Mouse (Mus musculus) gastrocnemius, postnatal 14 days (tissue): ENCODE measurements around the gene Paip2b. TPM values are rescaled to one million over a fixed set of nuclear protein-coding genes. Genes with fewer than 3 reads are reported as not detected.
"Not testable (repeated sequence)": the region's sequence is repeated elsewhere in the genome, so short reads cannot be mapped to it uniquely, and the experiment has no call there.

Source experiments
- DNase-seq: peaks from one replicate; pipeline ENCODE4 v3.0.0; 2021; ENCODE audit warnings: mixed read lengths
- intact Hi-C: fragments of 180-260 bp; cut with DNase I; formaldehyde crosslinking; loops from one replicate; pipeline ENCODE4 v1.15.1; 2025; ENCODE audit warnings: low total_unique reads
- total RNA-seq, 2 experiments: library from RNA; stranded (reverse); gene quantifications; 2 replicates each; pipeline ENCODE4 v1.2.3; 2021

The Paip2b gene
- total RNA-seq, 2 experiments from 2014 or later: 32.4 to 47.7 TPM

DNA sequence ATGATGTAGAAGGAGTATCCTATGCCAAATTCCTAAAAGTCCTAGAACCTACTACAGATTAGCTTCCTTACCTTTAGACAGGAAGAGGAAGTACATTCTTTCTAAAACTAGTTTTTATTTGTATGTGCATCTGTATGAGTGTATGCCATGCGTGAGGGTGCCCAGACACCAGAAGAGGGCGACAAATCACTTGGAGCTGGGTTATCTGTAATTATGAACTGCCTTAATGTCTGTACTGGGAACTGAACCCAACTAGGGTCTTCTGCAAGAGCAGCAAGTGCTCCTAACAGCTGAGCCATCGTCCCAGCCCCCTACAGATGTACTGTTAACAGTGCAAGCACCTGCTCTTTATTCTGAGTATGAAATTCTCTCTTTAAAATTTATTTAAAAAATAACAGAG lies 15.7 kb downstream of the Paip2b start:
- no peak for DNase-seq
- intact Hi-C loops: no loop called here

DNA sequence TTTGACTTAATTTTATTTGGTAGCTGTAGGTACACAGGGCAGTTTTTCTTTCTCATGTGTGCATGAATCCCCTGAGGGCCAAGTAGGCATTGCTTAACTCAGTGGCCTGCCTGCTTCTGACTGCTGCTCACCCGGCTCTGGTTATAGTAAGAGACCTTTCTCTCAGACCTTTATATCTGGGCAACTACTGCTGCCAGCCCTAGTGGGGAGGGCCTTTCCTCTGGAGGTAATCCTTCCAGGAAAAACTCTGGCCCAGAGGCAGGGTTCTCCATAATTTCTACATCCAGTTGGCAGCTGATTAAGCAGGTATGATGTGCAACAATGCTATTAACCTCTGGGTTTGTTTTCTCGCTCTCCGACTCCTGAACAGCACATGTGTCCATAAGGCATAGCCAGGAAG lies 28.7 kb downstream of the Paip2b start:
- intact Hi-C loops: no loop called here
- no peak for DNase-seq

DNA sequence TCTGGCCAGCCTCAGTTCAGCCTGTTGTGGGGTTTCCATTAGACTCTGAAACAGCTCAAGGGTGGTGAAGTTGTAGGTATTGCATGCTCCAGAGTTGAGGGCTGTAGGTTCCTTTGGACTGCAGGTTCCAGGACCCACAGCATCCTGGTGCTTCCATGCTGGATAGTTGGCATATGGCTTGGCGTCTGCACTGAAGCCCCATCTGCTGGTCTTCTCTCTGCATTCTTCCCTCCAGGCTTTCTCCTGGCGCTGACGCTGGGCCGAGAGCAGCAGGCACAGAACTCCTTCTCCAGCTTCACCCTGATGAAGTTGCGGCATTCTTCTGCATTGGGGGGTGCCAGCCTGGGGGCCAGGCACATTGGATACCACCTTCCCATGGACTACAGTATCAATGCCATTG lies 29.5 kb downstream of the Paip2b start:
- no peak for DNase-seq
- intact Hi-C loops: no loop called here

DNA sequence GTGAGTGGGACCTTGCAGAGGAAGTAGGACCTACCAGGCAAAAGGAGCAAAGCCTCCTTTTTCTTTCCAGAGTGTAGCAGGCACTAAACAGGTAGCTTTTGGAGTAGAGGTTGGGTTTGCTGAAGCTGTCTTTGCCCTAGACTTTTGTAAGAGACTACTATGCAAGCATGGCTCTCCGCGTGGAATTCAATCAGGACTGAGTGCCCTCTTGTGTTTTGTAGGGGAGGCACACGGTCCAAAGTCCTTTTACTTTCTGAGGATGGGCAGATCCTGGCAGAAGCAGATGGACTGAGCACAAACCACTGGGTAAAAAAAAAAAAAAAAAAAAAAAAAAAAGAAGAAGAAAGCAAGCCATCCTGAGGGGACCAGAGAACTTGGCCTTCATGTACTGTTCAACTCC lies 34.9 kb downstream of the Paip2b start:
- intact Hi-C loops: no loop called here
- no peak for DNase-seq

DNA sequence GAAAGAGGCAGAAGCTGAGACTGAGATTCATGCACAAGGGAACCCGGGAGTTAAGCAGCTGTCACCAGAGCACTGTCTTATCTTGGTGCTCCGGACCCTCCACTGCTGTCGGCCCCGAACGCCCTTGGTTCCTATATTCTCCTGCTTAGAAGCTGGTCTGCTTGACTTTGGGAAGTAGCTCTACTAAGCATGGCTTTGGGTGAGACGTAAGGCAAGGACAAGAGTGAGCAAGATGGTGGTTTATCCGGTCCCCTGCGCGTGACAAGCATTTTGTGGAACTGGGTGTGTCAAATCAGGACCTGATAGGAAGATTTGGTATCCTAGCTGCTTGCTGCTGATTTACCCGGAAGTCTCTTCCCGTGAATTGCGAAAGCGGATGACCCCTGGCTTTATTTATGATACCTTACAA lies 36.0 kb downstream of the Paip2b start:
- intact Hi-C loops: no loop called here
- no peak for DNase-seq

DNA sequence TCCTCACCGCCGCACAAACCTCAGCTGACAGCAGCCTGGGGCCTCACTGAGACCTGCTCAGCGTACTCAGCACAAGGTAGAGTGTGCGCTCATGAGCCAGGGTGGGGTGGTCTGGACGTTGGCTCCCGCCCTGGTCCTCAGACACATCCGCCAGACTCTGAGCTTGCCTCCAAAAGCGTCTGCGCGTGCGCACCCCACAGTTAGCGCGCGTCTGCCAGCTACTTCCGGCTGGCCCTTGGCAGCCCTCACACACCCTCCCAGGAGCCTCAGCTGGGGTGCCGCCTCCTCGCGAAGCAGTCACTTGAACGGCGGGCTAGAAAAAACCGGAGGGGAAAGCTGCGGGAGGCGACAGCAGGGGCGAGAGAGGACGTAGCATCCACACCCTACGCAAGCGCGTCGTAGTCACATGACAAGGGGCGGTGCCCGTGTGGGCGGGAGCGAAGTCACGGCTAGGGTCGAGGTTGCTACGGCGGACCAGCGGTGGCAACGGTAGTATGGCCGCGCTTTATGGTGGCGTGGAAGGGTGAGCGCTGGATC lies 36.7 kb downstream of the Paip2b start, which contains the start of gene Nagk:
TSS of gene Nagk (plus strand) at position 223 of the 537 bp plus-strand sequence.
- peak; percentile 92 for DNase-seq
- intact Hi-C loops: no loop called here

DNA sequence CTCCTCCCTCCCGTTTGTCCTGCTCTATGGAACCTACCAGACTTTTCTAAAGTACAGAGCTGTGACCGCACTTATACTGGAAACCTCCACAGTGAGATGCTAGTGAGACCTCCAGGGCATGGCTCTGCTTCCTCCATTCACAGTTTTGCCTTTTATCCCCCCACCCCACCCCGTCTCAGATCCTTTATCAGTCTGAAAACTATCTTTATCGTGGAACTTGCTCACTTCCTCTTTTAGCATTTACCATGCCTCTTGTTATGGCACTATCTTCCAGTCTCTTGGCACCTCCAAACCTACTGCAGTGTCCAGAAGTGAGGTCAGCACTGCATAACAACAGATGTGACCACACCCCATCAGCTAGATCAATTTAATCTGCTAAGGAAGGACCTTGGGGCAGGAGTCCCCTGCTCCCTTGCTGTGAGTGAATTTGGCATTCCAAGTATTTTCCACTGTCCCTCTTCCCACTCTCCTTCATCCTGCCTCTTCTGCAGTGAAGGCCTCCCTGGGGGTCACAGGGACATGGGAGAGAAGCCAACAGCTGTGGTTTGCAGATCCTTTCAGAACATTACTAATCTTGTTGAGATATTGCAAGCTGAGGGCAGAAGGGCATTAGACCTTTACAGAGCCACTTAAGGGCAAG lies 40.2 kb downstream of the Paip2b start:
- intact Hi-C loops: no loop called here
- DNase-seq: no peak

DNA sequence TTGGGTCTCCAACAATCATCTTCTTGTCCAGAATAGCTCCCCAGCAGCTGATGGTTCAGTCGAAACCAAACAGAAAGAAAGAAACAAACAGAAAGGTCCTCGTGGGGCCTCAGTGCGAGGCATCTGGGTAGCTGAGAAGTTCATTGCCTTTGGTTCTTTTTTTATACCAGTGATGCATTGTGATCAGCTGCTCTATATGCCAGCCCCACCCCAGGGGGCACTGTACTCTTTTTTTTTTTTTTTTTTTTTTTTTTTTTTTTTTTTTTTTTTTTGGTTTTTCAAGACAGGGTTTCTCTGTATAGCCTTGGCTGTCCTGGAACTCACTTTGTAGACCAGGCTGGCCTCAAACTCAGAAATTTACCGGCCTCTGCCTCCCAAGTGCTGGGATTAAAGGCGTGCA lies 41.0 kb downstream of the Paip2b start:
- intact Hi-C loops, DNase-seq: not testable (repeated sequence)

DNA sequence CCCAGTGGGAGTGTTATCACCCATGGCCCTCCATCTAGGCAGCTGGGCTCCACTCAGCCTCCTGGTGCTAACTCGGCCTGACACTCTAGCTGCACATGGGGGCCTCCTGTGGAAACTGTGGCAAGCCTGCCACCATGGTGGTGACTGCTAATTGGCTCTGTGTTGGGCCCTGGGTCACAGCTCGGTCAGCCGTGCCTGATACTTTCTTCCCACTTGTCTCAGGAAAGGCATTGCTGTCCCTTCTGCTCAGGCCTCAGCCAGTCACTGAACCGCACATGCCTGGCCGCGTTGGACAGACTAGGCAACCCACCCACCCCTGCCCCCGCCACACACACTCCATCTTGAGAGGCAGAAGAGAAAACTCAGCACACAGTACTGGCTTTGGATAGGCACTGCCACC lies 43.0 kb downstream of the Paip2b start:
- intact Hi-C loops: no loop called here
- no peak for DNase-seq

DNA sequence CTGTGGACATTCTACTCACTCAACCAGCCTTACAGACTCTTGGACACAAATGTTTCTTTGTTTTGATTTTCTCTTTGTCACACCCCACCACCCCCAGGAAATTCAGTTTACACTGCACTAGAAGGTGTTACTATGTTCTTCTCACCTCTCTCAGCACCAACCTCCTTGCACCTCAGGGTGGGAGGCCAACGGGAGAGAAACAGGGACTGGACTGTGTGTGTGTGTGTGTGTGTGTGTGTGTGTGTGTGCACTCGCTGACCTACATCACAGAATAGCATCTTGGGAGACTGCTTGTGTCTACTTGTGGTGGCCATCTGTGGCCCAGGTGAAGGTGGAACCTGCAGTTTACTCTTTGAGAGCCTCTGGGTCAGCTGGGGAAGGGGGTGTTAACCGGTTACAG lies 45.1 kb downstream of the Paip2b start:
- intact Hi-C loops: no loop called here
- DNase-seq: no peak

DNA sequence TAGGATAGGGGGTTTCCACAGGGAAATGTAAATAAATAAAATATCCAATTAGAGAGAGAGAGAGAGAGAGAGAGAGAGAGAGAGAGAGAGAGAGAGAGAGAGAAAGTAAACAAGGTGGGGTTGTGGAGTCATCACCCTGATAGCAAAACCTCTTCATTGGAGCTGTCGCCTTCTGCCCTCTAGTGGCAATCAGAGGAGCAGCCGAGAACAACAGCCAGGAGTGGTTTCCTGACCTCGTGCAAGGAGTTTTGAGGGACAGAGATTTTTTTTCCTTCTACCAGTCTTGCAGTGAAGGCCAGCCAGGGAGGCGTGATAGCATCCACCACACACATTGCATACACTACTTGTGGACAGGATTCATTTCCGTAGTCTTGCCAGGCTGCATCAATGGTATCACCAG lies 52.5 kb downstream of the Paip2b start:
- peak; percentile 39 for DNase-seq

DNA sequence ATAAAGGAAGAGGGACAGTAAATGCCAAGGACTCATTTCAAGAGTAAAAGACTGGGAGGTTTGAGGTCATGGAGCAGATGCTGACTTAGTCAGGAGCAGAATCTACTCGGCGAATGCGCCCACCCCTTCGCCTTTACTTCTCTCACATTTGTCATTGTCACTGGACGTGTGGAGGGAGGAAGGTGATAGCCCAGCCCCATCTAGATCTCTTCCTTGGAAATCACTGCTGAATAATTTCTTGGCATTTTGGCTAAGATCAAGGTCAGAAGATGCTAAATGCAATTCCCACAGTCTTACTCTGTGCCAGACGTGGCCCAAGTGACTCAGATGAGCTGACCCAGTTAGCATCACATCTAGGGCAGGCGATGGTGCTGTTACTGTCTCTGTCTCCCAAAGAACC lies 53.2 kb downstream of the Paip2b start:
- intact Hi-C loops: loop anchor here (5.0 kb wide), 1 partner anchor 201 kb away; no protein-coding TSS in a partner anchor
- no peak for DNase-seq

More for the DNA sequence above, 52.5 kb downstream of the Paip2b start:
- intact Hi-C loops: loop anchor here (5.0 kb wide), 1 partner anchor 202 kb away; no protein-coding TSS in a partner anchor

DNA sequence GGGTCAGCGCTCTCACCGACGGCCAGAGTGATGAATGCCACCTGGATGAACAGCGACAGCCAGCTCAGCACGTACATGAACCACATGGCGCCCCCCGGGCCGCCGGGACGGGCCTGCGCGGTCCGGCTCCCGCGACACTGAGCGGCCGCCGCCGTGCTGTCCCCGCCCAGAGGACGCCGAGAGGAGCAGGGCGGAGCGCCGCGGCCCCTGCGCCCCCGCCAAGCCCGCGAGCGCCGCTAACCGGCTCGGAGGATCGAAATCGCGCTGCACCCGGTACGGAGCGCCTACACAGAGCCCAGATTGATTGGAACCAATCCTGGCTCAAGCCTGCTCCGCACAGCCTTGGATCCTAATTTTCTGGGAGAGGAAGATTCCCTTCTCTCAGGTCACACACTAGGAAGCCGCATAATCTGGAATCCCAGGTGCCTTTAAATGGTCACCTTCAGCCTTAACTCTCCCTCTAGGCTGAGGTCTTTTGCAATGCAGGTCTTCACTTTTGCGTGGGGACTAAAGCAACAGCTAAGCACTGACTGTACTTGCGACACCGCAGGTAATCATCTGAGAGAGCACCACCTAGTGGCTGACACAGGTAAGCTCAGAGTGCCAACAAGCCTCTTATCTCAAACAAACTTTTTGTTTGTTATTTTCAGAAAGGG lies 55.8 kb downstream of the Paip2b start, which contains the start of gene Tex261:
TSS of gene Tex261 (minus strand) at position 176 of the 656 bp plus-strand sequence.
- intact Hi-C loops: loop anchor here (5.0 kb wide), 1 partner anchor 198 kb away; no protein-coding TSS in a partner anchor
- peak; percentile 93 for DNase-seq

DNA sequence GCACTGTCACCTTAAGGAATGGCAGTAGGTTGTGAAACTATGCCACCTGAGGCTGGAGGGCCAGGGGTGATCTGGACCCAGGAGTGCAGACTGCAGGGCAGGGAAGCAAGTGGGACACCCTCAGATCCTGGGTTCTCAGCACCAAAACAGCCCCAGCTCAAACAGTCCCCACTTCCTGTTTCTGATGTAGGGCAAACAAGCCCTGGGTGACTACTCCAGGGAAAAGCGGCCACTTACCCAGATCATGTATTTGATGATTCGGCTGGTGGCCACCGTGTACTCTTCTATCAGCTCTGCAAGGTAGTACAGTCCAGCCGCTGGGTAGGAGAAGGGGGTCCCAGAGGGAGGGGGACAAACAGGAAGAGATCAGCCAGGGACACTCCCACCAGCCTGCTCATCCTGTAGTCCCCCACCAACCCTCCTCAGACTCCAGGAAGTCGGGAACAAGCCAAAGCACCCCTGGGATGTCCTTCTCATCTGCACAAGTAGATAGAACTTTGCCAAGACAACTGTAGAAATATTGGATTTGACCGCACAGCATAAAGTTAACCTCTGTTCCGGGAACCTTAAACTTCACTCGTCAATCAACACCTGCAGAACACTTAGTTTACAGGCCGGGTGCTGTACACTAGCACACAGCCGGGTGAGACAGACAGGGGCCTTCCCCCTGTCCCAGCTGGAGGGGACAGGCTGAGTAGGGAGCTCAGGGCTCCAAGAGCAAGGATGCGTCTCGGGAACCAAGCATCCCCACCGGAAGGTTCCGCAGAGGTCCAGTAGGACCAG lies 56.6 kb downstream of the Paip2b start:
- intact Hi-C loops: loop anchor here (5.0 kb wide), 1 partner anchor 198 kb away; no protein-coding TSS in a partner anchor

DNA sequence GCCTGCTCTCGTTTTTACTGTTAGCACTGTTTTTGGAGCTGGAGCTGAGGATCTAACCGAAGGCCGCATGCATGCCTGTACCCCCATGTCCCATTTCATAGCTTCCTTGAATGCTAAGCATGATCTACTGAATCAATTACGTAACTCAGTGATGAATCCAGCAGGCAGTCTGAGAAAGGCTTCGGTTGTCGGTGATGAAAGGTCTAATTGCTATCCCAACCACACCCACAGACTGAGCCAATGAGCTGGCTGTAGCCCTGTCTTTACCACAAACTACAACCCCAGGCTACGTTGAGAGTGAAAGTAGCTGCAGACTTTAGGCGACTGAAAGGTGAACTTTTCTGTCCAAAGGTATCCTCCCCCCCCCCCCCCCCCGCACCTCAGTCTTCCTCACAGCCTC lies 57.4 kb downstream of the Paip2b start:
- no peak for DNase-seq
- intact Hi-C loops: no loop called here

More for the DNA sequence above, 56.6 kb downstream of the Paip2b start:
- DNase-seq: no peak

DNA sequence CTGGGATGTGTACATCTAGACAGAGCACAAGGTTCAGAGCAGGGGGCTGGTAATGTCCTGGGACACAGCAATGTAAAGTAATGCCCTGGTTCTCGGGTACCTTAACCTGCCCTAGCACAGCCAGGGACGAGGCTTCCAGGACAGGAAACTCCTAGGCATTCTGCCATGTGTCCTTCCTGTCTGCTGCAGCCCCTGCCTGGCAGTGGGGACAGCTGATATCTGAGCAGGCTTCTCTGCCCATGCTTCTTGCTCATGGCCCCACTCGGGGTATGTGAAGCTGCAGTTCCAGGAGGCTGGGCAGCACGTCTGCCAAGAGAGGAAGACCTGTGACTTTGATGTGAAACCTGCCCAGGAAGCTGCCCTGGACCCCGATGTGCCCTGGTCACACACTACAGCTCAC lies 63.1 kb downstream of the Paip2b start:
- DNase-seq: no peak
- intact Hi-C loops: no loop called here

DNA sequence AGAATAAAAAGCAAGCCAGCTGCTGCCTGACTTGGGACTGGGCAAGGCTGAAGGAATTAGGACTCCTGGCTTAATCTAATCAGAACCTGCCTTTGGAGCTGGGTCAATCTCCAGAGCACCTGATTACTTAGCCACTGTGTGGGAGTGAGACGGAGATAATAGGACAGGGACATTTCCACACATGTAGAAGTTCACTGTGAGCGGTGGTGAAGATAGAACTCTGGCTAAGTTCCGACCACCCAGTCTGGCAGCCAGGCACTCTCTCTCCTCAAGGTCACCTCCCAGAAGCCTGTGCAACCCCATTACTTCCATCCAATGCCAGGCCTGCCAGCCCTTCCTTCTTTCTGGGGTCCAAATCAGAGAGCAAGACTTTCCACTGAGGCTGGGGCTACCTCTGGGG lies 64.6 kb downstream of the Paip2b start:
- no peak for DNase-seq
- intact Hi-C loops: no loop called here

DNA sequence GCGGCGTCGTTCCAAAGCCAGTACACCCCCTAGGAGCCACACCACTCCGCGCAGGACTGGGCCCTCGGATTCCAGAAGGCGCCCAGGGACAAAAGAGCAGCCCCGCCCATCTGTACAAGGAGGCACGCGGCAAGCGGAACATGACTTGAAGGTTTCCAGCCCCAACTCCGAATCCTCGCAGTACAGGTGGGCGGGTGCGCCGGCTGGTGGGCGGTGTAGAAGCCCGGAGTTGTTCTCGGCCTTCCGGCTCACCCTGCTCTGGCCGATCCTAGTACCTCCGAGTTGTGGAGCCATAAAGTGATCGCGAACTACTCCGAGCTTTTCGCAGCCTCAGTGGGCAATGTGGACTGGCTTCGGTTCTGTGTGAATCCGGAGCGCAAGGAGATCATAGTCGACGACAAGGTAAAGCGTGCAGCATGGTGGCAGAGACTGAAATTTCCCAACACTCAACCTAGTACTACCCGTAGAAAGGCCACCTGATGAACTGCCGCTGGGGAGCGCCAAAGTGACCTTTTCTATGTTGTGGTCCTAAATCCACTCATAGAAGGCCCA lies 68.6 kb downstream of the Paip2b start:
- intact Hi-C loops: no loop called here
- DNase-seq: peak; percentile 22

DNA sequence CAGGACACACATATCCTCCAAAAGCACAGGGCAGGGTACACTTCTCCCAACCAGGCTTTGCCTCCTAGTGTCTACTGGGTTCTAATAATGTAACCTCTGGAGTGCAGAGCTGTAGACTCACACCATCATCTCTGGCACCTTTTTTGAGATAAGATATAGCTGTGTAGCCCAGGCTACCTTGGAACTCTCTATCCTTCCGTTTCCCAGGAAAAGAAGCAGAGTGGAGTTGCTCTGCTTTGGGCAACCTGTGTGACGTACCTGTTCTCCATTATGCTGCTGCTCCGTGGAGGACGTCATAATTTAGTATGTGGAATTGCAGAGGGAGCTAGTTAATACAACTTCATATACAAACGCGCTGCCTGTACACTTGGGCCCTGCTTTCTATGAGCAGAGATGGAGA lies 69.2 kb downstream of the Paip2b start, which contains the start of gene Ankrd53:
TSS of gene Ankrd53 (plus strand) at position 301 of the 400 bp plus-strand sequence.
- intact Hi-C loops: no loop called here
- no peak for DNase-seq

DNA sequence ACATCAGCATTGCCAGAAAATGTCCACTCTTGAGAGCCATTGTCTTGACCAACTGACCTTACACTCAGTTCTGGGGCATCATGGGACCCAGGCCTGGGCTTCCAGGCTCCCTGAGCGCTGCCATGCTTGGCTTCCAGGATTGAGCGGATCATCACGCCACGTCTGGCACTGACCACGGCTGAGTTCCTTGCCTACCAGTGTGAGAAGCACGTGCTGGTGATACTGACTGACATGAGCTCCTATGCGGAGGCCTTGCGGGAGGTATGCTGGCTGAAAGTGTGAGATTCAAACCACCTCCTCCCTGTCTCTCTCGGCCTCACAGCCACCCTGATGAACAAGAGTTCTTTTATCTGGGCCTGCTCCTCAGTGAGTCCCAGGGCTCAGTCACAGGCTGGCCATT lies 75.5 kb downstream of the Paip2b start:
- no peak for DNase-seq
- intact Hi-C loops: no loop called here
